Mouse (Mus musculus) bone marrow, adult 2 months (tissue): Measurements from ENCODE around the gene Bloc1s6. TPM values are rescaled to one million over a fixed set of nuclear protein-coding genes. Genes with fewer than 3 reads are reported as not detected.

Experiments used
- H3K27ac ChIP-seq: fragments of 200-500 bp; 2 replicates; pipeline ENCODE4 v1.5.1; 2012; ENCODE audit warnings: low read depth, mild to moderate bottlenecking, control low read depth, inconsistent platforms, low read length; ENCODE audit not compliant: control insufficient read depth, poor library complexity, insufficient read depth
- H3K4me1 ChIP-seq: fragments of 200-500 bp; 2 replicates; pipeline ENCODE4 v1.6.1; 2011; ENCODE audit warnings: low read length; ENCODE audit not compliant: control insufficient read depth, insufficient read depth
- H3K4me3 ChIP-seq: fragments of 200-500 bp; replicated peaks from 2 replicates; pipeline ENCODE3; 2011; ENCODE audit warnings: mild to moderate bottlenecking, low read depth, low read length, control low read depth; ENCODE audit not compliant: control insufficient read depth
- CTCF ChIP-seq: fragments of 200-500 bp; IDR thresholded peaks from 2 replicates; pipeline ENCODE4 v1.5.1; 2011; ENCODE audit warnings: low read length, control low read depth; ENCODE audit not compliant: control insufficient read depth, insufficient read depth
- POLR2A ChIP-seq: fragments of 200-500 bp; IDR thresholded peaks from 2 replicates; pipeline ENCODE4 v1.6.1; 2011; ENCODE audit warnings: low read depth, mild to moderate bottlenecking, control low read depth, low read length, borderline replicate concordance; ENCODE audit not compliant: control insufficient read depth
- WGBS: fragments of 180-500 bp; shearing (Covaris S2); methylation state at CpG from one replicate; pipeline ENCODE4 v1.1.7; 2018; 5-methylcytosine and 5-hydroxymethylcytosine counted together
- polyA plus RNA-seq: library from polyadenylated mRNA; stranded (reverse); fragments of >200 nt; gene quantifications from 2 replicates; pipeline ENCODE4 v1.2.4, GENCODE M21; 2011; ENCODE audit warnings: low replicate concordance; ENCODE audit not compliant: missing spikeins, insufficient read depth, insufficient read length

The Bloc1s6 gene
- polyA plus RNA-seq, 1 experiment = 11.4 TPM

- H3K4me3 ChIP-seq = no peak overlapping the region
These were observed 25.5 kb upstream of the Bloc1s6 start for GRCm38 (mm10) chr2:122712848-122713247.

DNA sequence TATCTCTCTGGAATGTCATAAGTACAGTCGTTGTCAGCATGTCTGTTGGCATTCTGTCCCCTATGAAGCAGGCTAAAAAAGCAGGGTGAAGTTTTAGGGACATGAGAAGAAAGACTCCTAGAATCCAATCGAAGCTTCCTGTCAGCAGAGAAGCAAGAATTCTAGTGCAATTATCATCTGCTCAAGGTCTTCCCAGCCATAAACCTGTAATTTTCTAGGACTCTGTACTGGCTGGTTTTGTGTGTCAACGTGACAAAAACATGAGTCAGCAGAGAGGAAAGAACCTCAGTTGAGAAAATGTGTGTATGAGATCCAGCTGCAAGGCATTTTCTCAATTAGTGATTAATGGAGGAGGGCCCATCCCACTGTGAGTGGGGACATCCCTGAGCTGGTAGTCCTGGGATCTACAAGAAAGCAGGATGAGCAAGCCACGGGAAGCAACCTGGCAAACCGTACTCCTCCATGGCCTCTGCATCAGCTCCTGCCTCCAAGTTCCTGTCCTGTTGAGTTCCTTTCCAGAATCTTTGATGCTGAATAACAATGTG, 23.1 kb upstream of the Bloc1s6 start:
- 62% methylated on average over 5 of the region's 5 CpGs for WGBS
- Histone ChIP-seq H3K4me1 (no peaks in the 10 kb centered on the region; the same call in 1 of the 2 replicates), H3K27ac (no peak overlapping the region), H3K4me3 (no peak overlapping the region)
- no peak for TF ChIP-seq CTCF
- no peak for TF ChIP-seq POLR2A

More at GRCm38 (mm10) chr2:122712848-122713247, 25.5 kb upstream of the Bloc1s6 start:
- TF ChIP-seq CTCF (no peak), POLR2A (no peak)
- Histone ChIP-seq H3K27ac (no peak overlapping the region), H3K4me1 (no peaks in the 10 kb centered on the region; the same call in 1 of the 2 replicates)
- WGBS = 56% methylated on average over 2 of the region's 2 CpGs

DNA sequence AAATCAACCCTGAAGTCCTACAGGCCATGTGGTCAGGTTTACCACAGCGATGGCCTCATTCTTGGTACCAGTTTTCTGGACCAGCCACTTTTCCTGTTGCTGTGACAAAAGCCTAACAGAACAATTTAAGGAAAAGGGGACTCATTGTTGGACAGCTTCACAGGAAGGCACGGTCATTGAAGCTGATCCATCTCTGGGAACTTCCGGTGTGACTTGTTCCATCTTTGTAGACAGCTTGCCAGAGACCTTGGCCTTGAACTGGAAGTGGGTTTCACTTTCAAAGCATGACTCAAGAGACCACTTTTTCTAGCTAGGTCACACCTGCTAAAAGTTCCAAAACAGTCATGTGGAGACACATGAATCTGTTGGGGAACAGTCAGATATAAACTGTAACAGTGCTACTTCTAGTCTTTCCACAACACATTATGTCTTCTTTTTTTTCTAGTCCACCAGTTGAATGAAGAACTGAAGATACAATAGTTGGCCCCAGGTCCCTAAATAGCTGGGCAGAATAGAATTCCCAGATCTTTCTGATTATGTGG, 21.9 kb upstream of the Bloc1s6 start:
- no peaks in the 10 kb centered on the region; the same call in 1 of the 2 replicates for H3K4me1 ChIP-seq
- 51% methylated on average over 3 of the region's 3 CpGs for WGBS

GRCm38 (mm10) chr2:122719232-122719631, 19.1 kb upstream of the Bloc1s6 start:
- H3K27ac ChIP-seq = no peak overlapping the region
- TF ChIP-seq POLR2A = no peak
- H3K4me1 ChIP-seq = no peaks in the 10 kb centered on the region; the same call in 1 of the 2 replicates
- no peak overlapping the region for H3K4me3 ChIP-seq
- 61% methylated on average over 1 of the region's 1 CpGs for WGBS

More for the DNA sequence above, 21.9 kb upstream of the Bloc1s6 start:
- TF ChIP-seq POLR2A (no peak), CTCF (no peak)
- H3K4me3 ChIP-seq = no peak overlapping the region
- H3K27ac ChIP-seq = no peak overlapping the region

GRCm38 (mm10) chr2:122720564-122720963, 17.7 kb upstream of the Bloc1s6 start:
- H3K27ac ChIP-seq = no peak overlapping the region
- WGBS = 49% methylated on average over 3 of the region's 3 CpGs
- no peaks in the 10 kb centered on the region; the same call in 1 of the 2 replicates for H3K4me1 ChIP-seq
- TF ChIP-seq POLR2A (no peak), CTCF (no peak)
- no peak overlapping the region for H3K4me3 ChIP-seq

DNA sequence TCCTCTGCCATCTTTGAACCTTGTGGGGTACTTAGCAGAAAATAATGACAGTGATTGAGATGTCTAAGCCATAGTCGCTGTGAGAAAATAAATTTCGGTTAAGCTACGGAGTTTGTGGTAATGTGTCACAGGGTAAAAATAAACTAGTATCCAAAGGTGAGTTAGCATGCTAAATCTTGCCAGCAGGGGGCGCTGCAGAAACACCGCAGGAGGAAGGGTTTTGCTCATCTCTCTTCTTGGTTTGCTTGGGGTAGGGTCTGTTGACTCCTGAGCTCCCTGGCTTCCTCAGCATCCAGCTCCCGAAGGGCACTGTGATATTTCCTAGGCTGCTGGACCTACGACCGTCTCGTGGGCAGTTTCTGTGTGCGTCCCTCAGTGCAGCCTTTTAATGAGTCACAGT, 12.7 kb upstream of the Bloc1s6 start:
- Histone ChIP-seq H3K27ac (no peak overlapping the region), H3K4me3 (no peak overlapping the region), H3K4me1 (no peaks in the 10 kb centered on the region)
- TF ChIP-seq POLR2A = no peak
- TF ChIP-seq CTCF = peak; percentile 75
- 45% methylated on average over 10 of the region's 10 CpGs for WGBS

DNA sequence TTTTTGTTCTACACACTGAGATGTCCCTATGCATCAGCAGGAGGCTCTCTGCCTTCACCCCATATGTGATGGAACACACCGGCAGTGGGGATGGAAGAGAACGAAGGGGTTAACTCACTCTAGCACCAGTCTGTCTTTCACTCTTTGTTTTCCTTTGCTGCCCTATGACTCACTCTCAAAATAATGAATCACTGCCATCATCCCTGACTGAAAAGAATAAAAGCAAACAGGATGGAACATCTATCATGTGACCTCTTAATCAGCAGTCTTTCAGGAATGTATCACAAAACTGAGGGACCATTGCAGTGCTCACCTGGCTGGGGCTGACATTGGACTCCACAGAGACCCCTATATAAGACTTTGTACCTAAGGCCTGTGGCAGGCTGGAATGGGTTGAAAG, 6.8 kb upstream of the Bloc1s6 start:
- TF ChIP-seq POLR2A (no peak), CTCF (no peak)
- 74% methylated on average over 2 of the region's 2 CpGs for WGBS
- H3K4me3 ChIP-seq = no peak overlapping the region
- H3K4me1 ChIP-seq = no peaks in the 10 kb centered on the region
- no peak overlapping the region for H3K27ac ChIP-seq

DNA sequence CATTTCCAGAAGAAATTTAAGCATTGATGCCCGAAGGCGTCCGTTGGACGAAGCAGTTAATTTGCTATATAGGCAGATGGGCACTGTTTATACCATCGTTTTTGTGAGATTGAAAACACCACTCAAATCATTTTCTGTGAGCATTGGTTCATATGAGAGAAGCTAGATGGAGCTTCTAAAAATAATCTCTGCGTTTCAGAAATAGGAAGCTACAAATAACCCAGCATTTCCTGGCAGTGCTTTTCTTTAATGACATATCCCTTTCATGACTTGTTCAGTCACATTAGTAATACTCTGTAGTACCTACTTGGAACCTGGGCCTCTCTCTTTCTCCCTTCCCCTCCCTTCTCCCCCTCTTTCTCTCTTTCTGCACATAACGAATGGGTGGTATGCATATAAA, 720 bp downstream of the Bloc1s6 start:
- TF ChIP-seq POLR2A (no peak), CTCF (no peak)
- H3K27ac ChIP-seq = no peak overlapping the region
- 14% methylated on average over 7 of the region's 7 CpGs for WGBS
- peak overlapping the region; percentile 98 for H3K4me3 ChIP-seq
- H3K4me1 ChIP-seq = no peaks in the 10 kb centered on the region
